Mouse (Mus musculus): Measurements from ENCODE around the gene Pno1. TPM values are rescaled to one million over a fixed set of nuclear protein-coding genes. Genes with fewer than 3 reads are reported as not detected.

The Pno1 gene
- polyA plus RNA-seq, 1 experiment from 2014 or later = 44.7 TPM

- 93% methylated on average over 3 of the region's 3 CpGs for WGBS
Measured at GRCm38 (mm10) chr11:17215475-17215874, 4.1 kb upstream of the Pno1 start.

GRCm38 (mm10) chr11:17212903-17213509, 1.6 kb upstream of the Pno1 start:
- Histone ChIP-seq H3K4me3 (replicated peaks; ENCODE audit: low read length) (no peak overlapping the region), H3K9me3 (ENCODE audit: control insufficient read depth, low read length) (no peaks in the 10 kb centered on the region), H3K27me3 (replicated peaks; ENCODE audit: control insufficient read depth, insufficient read depth, low read length) (no peaks in the 10 kb centered on the region), H3K27ac (ENCODE audit: low read length) (no peak overlapping the region), H3K9ac (replicated peaks; ENCODE audit: low read depth, low read length) (no peak overlapping the region; the same call in 1 of the 2 replicates), H3K36me3 (ENCODE audit: control insufficient read depth, insufficient read depth) (no peaks in the 10 kb centered on the region), H3K4me2 (ENCODE audit: low read length) (no peak overlapping the region; the same call in 1 of the 2 replicates), H3K4me1 (replicated peaks; ENCODE audit: control insufficient read depth, insufficient read depth, low read length) (peaks cover 20% of the 10 kb centered on the region)
- no peak for ATAC-seq
- 63% methylated on average over 5 of the region's 5 CpGs for WGBS

More at GRCm38 (mm10) chr11:17215475-17215874, 4.1 kb upstream of the Pno1 start:
- no peaks in the 10 kb centered on the region for H3K27me3 ChIP-seq (replicated peaks; ENCODE audit: control insufficient read depth, insufficient read depth, low read length)
- no peaks in the 10 kb centered on the region for H3K9me3 ChIP-seq (ENCODE audit: control insufficient read depth, low read length)
- H3K4me2 ChIP-seq (ENCODE audit: low read length) = no peak overlapping the region
- H3K4me3 ChIP-seq (replicated peaks; ENCODE audit: low read length) = no peak overlapping the region
- H3K4me1 ChIP-seq (replicated peaks; ENCODE audit: control insufficient read depth, insufficient read depth, low read length) = peaks cover 16% of the 10 kb centered on the region
- no peak overlapping the region for H3K9ac ChIP-seq (replicated peaks; ENCODE audit: low read depth, low read length)
- no peak overlapping the region for H3K27ac ChIP-seq (ENCODE audit: low read length)
- no peaks in the 10 kb centered on the region for H3K36me3 ChIP-seq (ENCODE audit: control insufficient read depth, insufficient read depth)
- ATAC-seq = no peak

GRCm38 (mm10) chr11:17212141-17212495, 750 bp upstream of the Pno1 start:
- no peak for ATAC-seq
- no peaks in the 10 kb centered on the region for H3K9me3 ChIP-seq (ENCODE audit: control insufficient read depth, low read length)
- 3% methylated on average over 10 of the region's 10 CpGs for WGBS
- H3K4me1 ChIP-seq (replicated peaks; ENCODE audit: control insufficient read depth, insufficient read depth, low read length) = peaks cover 20% of the 10 kb centered on the region
- H3K27me3 ChIP-seq (replicated peaks; ENCODE audit: control insufficient read depth, insufficient read depth, low read length) = no peaks in the 10 kb centered on the region
- H3K36me3 ChIP-seq (ENCODE audit: control insufficient read depth, insufficient read depth) = peaks cover under 1% of the 10 kb centered on the region; the same call in 1 of the 2 replicates
- peak overlapping the region; percentile 88 for H3K27ac ChIP-seq (ENCODE audit: low read length)
- H3K4me3 ChIP-seq (replicated peaks; ENCODE audit: low read length) = peak overlapping the region; percentile 88
- peak overlapping the region; percentile 72 for H3K4me2 ChIP-seq (ENCODE audit: low read length)
- peak overlapping the region; percentile 72 for H3K9ac ChIP-seq (replicated peaks; ENCODE audit: low read depth, low read length)

- no peak overlapping the region for H3K4me2 ChIP-seq (ENCODE audit: low read length)
- H3K27me3 ChIP-seq (replicated peaks; ENCODE audit: control insufficient read depth, insufficient read depth, low read length) = no peaks in the 10 kb centered on the region
- ATAC-seq = peak; percentile 23
- H3K36me3 ChIP-seq (ENCODE audit: control insufficient read depth, insufficient read depth) = peaks cover 20% of the 10 kb centered on the region
- no peaks in the 10 kb centered on the region for H3K9me3 ChIP-seq (ENCODE audit: control insufficient read depth, low read length)
- H3K4me3 ChIP-seq (replicated peaks; ENCODE audit: low read length) = no peak overlapping the region
- no peak overlapping the region for H3K9ac ChIP-seq (replicated peaks; ENCODE audit: low read depth, low read length)
- 86% methylated on average over 6 of the region's 6 CpGs for WGBS
- H3K4me1 ChIP-seq (replicated peaks; ENCODE audit: control insufficient read depth, insufficient read depth, low read length) = no peaks in the 10 kb centered on the region
- H3K27ac ChIP-seq (ENCODE audit: low read length) = no peak overlapping the region
Measured at GRCm38 (mm10) chr11:17202481-17202880, 8.9 kb downstream of the Pno1 start.

- no peaks in the 10 kb centered on the region for H3K4me1 ChIP-seq (replicated peaks; ENCODE audit: control insufficient read depth, insufficient read depth, low read length)
- WGBS = 89% methylated on average over 4 of the region's 4 CpGs
- no peak overlapping the region for H3K4me2 ChIP-seq (ENCODE audit: low read length)
- no peak for ATAC-seq
- no peak overlapping the region for H3K27ac ChIP-seq (ENCODE audit: low read length)
- H3K4me3 ChIP-seq (replicated peaks; ENCODE audit: low read length) = no peak overlapping the region
- H3K9me3 ChIP-seq (ENCODE audit: control insufficient read depth, low read length) = no peaks in the 10 kb centered on the region
- no peaks in the 10 kb centered on the region for H3K27me3 ChIP-seq (replicated peaks; ENCODE audit: control insufficient read depth, insufficient read depth, low read length)
- H3K36me3 ChIP-seq (ENCODE audit: control insufficient read depth, insufficient read depth) = peaks cover 22% of the 10 kb centered on the region
- no peak overlapping the region for H3K9ac ChIP-seq (replicated peaks; ENCODE audit: low read depth, low read length)
Measured at GRCm38 (mm10) chr11:17200936-17201335, 10.4 kb downstream of the Pno1 start.

GRCm38 (mm10) chr11:17199840-17200501, 11.4 kb downstream of the Pno1 start:
- ATAC-seq = no peak
- Histone ChIP-seq H3K4me3 (replicated peaks; ENCODE audit: low read length) (no peak overlapping the region), H3K9ac (replicated peaks; ENCODE audit: low read depth, low read length) (no peak overlapping the region), H3K4me2 (ENCODE audit: low read length) (no peak overlapping the region), H3K4me1 (replicated peaks; ENCODE audit: control insufficient read depth, insufficient read depth, low read length) (no peaks in the 10 kb centered on the region), H3K27ac (ENCODE audit: low read length) (no peak overlapping the region), H3K9me3 (ENCODE audit: control insufficient read depth, low read length) (no peaks in the 10 kb centered on the region), H3K36me3 (ENCODE audit: control insufficient read depth, insufficient read depth) (peaks cover 31% of the 10 kb centered on the region), H3K27me3 (replicated peaks; ENCODE audit: control insufficient read depth, insufficient read depth, low read length) (no peaks in the 10 kb centered on the region)
- 92% methylated on average over 3 of the region's 3 CpGs for WGBS

- Histone ChIP-seq H3K36me3 (ENCODE audit: control insufficient read depth, insufficient read depth) (peaks cover 37% of the 10 kb centered on the region), H3K9ac (replicated peaks; ENCODE audit: low read depth, low read length) (no peak overlapping the region), H3K27ac (ENCODE audit: low read length) (no peak overlapping the region), H3K4me1 (replicated peaks; ENCODE audit: control insufficient read depth, insufficient read depth, low read length) (no peaks in the 10 kb centered on the region), H3K9me3 (ENCODE audit: control insufficient read depth, low read length) (no peaks in the 10 kb centered on the region), H3K4me2 (ENCODE audit: low read length) (no peak overlapping the region), H3K27me3 (replicated peaks; ENCODE audit: control insufficient read depth, insufficient read depth, low read length) (no peaks in the 10 kb centered on the region), H3K4me3 (replicated peaks; ENCODE audit: low read length) (no peak overlapping the region)
- ATAC-seq = no peak
- 91% methylated on average over 5 of the region's 5 CpGs for WGBS
Measured at GRCm38 (mm10) chr11:17199170-17199569, 12.2 kb downstream of the Pno1 start.

- Histone ChIP-seq H3K27me3 (replicated peaks; ENCODE audit: control insufficient read depth, insufficient read depth, low read length) (no peaks in the 10 kb centered on the region), H3K36me3 (ENCODE audit: control insufficient read depth, insufficient read depth) (peaks cover 22% of the 10 kb centered on the region), H3K9me3 (ENCODE audit: control insufficient read depth, low read length) (no peaks in the 10 kb centered on the region), H3K4me2 (ENCODE audit: low read length) (no peak overlapping the region), H3K9ac (replicated peaks; ENCODE audit: low read depth, low read length) (no peak overlapping the region), H3K4me1 (replicated peaks; ENCODE audit: control insufficient read depth, insufficient read depth, low read length) (no peaks in the 10 kb centered on the region), H3K27ac (ENCODE audit: low read length) (no peak overlapping the region), H3K4me3 (replicated peaks; ENCODE audit: low read length) (no peak overlapping the region)
- no peak for ATAC-seq
- WGBS = 42% methylated on average over 9 of the region's 9 CpGs
Measured at GRCm38 (mm10) chr11:17192151-17192844, 19.1 kb downstream of the Pno1 start.

GRCm38 (mm10) chr11:17188786-17189185, 22.6 kb downstream of the Pno1 start:
- Histone ChIP-seq H3K4me1 (replicated peaks; ENCODE audit: control insufficient read depth, insufficient read depth, low read length) (no peaks in the 10 kb centered on the region), H3K4me2 (ENCODE audit: low read length) (no peak overlapping the region), H3K27ac (ENCODE audit: low read length) (no peak overlapping the region), H3K4me3 (replicated peaks; ENCODE audit: low read length) (no peak overlapping the region), H3K27me3 (replicated peaks; ENCODE audit: control insufficient read depth, insufficient read depth, low read length) (no peaks in the 10 kb centered on the region), H3K9me3 (ENCODE audit: control insufficient read depth, low read length) (no peaks in the 10 kb centered on the region), H3K9ac (replicated peaks; ENCODE audit: low read depth, low read length) (no peak overlapping the region), H3K36me3 (ENCODE audit: control insufficient read depth, insufficient read depth) (no peaks in the 10 kb centered on the region)
- 71% methylated on average over 3 of the region's 3 CpGs for WGBS
- no peak; the same call in 1 of the 2 replicates for ATAC-seq

Measured in forebrain, embryonic 16.5 days (tissue).